Mouse (Mus musculus): ENCODE data around the gene Scrg1. TPM values are rescaled to one million over a fixed set of nuclear protein-coding genes. Genes with fewer than 3 reads are reported as not detected.
"Not testable (repeated sequence)": the region's sequence is repeated elsewhere in the genome, so short reads cannot be mapped to it uniquely, and the experiment has no call there.

Gene Scrg1
- polyA plus RNA-seq, 1 experiment from 2014 or later: 1.6 TPM

DNA sequence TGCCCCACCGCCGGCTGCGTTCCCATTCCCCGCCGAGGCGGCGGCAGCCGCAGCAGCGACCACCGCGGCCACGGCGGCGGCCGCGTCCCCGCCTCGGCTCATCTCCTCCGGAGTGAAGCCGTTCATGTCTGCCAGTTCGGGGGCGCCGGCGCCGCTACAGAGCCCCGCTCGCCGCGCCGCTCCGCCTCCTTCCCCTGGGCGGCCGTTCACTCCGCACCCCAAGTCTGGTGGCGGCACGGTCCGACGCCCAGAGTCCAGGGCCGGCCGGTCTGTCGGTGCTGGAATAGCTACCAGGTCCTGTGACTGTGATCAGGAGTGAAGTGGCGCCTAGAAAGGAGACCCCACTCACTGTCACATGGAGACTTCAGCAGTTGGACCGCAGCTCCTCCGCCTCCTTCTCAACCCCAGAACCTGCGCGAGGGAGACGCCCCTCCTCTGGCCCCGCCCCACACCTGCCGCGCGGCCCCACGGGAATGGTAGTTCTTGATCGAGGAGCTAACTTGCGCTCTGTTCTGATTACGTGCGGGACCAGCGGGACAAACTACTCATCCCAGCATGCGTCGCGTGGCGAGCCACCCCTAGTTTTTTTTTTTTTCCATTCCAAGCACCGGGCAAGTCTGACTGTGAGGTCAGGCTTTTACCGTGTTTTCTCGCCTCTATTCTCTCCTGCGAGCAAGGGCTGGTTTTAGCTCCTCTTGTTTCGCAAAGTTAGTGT, 31.9 kb downstream of the Scrg1 start, which contains the start of gene Sap30:
Gene Sap30, minus strand, starts transcription at position 420 of the 715 bp plus-strand sequence.
- no peaks in the 10 kb centered on the region for H3K36me3 ChIP-seq (ENCODE audit: control insufficient read depth, insufficient read depth, low read length)
- WGBS: under 1% methylated on average over 66 of the region's 66 CpGs
- H3K4me2 ChIP-seq (replicated peaks; ENCODE audit: low read depth, low read length): peak within 1 kb of the TSS; percentile 74
- ATAC-seq (ENCODE audit: low FRiP score) (peak; percentile 96), DNase-seq (ENCODE audit: low spot score) (peak; percentile 99)
- peak within 1 kb of the TSS; percentile 98 for H3K9ac ChIP-seq (ENCODE audit: low read depth, low read length)
- no peaks in the 10 kb centered on the region for H3K4me1 ChIP-seq (replicated peaks; ENCODE audit: control insufficient read depth, insufficient read depth, low read length)
- H3K9me3 ChIP-seq (ENCODE audit: control insufficient read depth, low read length): no peaks in the 10 kb centered on the region
- no peaks in the 10 kb centered on the region for H3K27me3 ChIP-seq (ENCODE audit: control insufficient read depth, insufficient read depth, low read length)
- peak within 1 kb of the TSS; percentile 97 for H3K27ac ChIP-seq (ENCODE audit: low read depth, low read length)
- H3K4me3 ChIP-seq (ENCODE audit: low read depth, low read length): peak within 1 kb of the TSS; percentile 91

DNA sequence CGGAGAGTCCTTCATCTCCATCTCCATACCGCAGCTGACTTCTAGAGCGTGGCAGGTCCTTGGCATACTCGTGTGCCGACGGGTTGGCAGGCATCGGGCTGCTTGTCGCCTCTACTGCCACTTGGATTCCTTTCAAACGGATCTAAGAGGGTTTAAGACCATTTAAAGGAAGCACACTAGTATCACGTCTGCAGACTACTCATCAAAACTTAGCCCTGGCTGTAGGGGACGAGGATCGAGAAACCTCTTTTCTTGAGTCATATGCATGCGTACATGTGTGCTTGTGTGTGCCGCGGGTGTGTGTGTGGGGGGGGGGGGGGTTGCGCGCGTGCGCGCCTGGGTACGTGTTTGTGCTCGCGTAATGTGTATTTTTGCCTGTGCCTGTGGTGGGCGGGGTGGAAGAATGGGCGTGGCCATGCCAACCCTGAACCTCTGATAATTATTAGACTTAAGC, 32.6 kb downstream of the Scrg1 start:
- Histone ChIP-seq H3K4me2 (replicated peaks; ENCODE audit: low read depth, low read length) (peak overlapping the region; percentile 74), H3K9ac (ENCODE audit: low read depth, low read length) (peak overlapping the region; percentile 16), H3K27me3 (ENCODE audit: control insufficient read depth, insufficient read depth, low read length) (no peaks in the 10 kb centered on the region), H3K4me1 (replicated peaks; ENCODE audit: control insufficient read depth, insufficient read depth, low read length) (no peaks in the 10 kb centered on the region), H3K36me3 (ENCODE audit: control insufficient read depth, insufficient read depth, low read length) (no peaks in the 10 kb centered on the region), H3K9me3 (ENCODE audit: control insufficient read depth, low read length) (no peaks in the 10 kb centered on the region), H3K27ac (ENCODE audit: low read depth, low read length) (peak overlapping the region; percentile 97), H3K4me3 (ENCODE audit: low read depth, low read length) (peak overlapping the region; percentile 91)
- peak; percentile 69 for DNase-seq (ENCODE audit: low spot score)
- under 1% methylated on average over 25 of the region's 25 CpGs for WGBS
- peak; percentile 55 for ATAC-seq (ENCODE audit: low FRiP score)

DNA sequence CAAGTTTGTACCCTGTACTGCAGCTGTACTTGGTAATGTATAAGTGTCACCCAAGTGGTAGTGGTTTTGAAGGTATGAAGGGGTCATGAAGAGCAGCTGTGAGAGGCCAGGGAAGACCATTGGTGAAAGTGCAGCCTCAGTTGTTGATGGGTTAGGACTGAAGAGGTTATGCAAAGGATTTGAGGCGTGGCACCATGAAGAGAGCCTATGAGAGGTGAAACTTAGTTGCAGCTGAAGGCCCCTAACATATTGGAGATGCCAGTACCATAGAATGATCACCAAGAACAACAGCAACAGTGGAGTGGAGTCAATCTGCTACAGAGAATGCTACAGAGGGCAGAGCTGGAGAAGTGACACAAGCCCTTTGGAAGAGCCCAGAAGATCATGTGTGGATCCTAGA, 33.6 kb downstream of the Scrg1 start:
- ATAC-seq (ENCODE audit: low FRiP score) (no peak), DNase-seq (ENCODE audit: low spot score) (no peak)
- Histone ChIP-seq H3K4me3 (ENCODE audit: low read depth, low read length) (no peak overlapping the region), H3K27ac (ENCODE audit: low read depth, low read length) (no peak overlapping the region), H3K27me3 (ENCODE audit: control insufficient read depth, insufficient read depth, low read length) (no peaks in the 10 kb centered on the region), H3K36me3 (ENCODE audit: control insufficient read depth, insufficient read depth, low read length) (no peaks in the 10 kb centered on the region), H3K9me3 (ENCODE audit: control insufficient read depth, low read length) (no peaks in the 10 kb centered on the region), H3K4me1 (replicated peaks; ENCODE audit: control insufficient read depth, insufficient read depth, low read length) (no peaks in the 10 kb centered on the region), H3K9ac (ENCODE audit: low read depth, low read length) (no peak overlapping the region), H3K4me2 (replicated peaks; ENCODE audit: low read depth, low read length) (no peak overlapping the region)
- WGBS: 87% methylated on average over 1 of the region's 1 CpGs

DNA sequence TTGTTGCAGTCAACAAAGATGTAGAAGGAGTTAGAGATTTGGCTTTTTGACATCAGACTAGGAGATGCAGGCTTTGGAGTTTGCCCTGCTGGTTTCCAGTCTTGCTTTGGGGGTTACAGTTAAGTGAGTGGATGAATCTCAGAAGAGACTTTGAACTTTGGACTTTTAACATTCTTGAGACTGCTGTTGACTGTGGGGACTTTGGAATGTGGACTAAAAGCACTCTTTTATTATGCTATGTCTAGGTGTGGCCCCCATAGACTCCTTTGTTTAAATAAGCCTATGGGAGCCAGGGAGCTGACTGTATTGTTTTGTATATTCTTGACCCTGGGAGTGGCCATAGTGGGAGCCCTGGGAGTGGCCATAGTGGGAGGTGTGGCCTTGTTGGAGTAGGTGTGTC, 34.2 kb downstream of the Scrg1 start:
- ATAC-seq (ENCODE audit: low FRiP score): no peak
- H3K4me2 ChIP-seq (replicated peaks; ENCODE audit: low read depth, low read length): no peak overlapping the region
- H3K4me3 ChIP-seq (ENCODE audit: low read depth, low read length): no peak overlapping the region
- no peaks in the 10 kb centered on the region for H3K4me1 ChIP-seq (replicated peaks; ENCODE audit: control insufficient read depth, insufficient read depth, low read length)
- no peaks in the 10 kb centered on the region for H3K36me3 ChIP-seq (ENCODE audit: control insufficient read depth, insufficient read depth, low read length)
- no peaks in the 10 kb centered on the region for H3K9me3 ChIP-seq (ENCODE audit: control insufficient read depth, low read length)
- no peaks in the 10 kb centered on the region for H3K27me3 ChIP-seq (ENCODE audit: control insufficient read depth, insufficient read depth, low read length)
- DNase-seq (ENCODE audit: low spot score): no peak
- H3K27ac ChIP-seq (ENCODE audit: low read depth, low read length): no peak overlapping the region
- H3K9ac ChIP-seq (ENCODE audit: low read depth, low read length): no peak overlapping the region

DNA sequence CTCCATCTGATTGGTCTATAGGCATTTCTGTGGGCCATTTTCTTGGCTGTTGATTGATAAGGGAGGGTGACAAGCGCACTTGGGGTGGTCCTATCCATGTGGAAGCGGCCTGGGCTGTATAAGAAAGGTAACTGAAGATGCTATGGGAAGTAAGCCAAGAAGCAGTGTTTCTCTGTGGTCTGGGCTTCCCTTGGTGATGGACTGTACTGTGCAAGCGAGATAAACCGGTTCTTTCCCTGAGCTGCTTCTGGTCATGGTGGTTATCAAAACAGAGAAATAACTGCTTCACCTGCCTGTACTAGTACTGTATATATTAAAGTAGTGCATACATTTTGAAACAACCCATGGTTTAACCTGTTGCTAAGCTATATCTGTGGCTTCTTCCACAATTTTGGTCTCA, 36.1 kb downstream of the Scrg1 start:
- WGBS: 93% methylated on average over 4 of the region's 4 CpGs
- DNase-seq (ENCODE audit: low spot score): no peak
- H3K27me3 ChIP-seq (ENCODE audit: control insufficient read depth, insufficient read depth, low read length): no peaks in the 10 kb centered on the region
- H3K9ac ChIP-seq (ENCODE audit: low read depth, low read length): no peak overlapping the region
- no peak overlapping the region for H3K4me3 ChIP-seq (ENCODE audit: low read depth, low read length)
- H3K4me1 ChIP-seq (replicated peaks; ENCODE audit: control insufficient read depth, insufficient read depth, low read length): no peaks in the 10 kb centered on the region
- no peaks in the 10 kb centered on the region for H3K9me3 ChIP-seq (ENCODE audit: control insufficient read depth, low read length)
- H3K36me3 ChIP-seq (ENCODE audit: control insufficient read depth, insufficient read depth, low read length): no peaks in the 10 kb centered on the region
- no peak overlapping the region for H3K27ac ChIP-seq (ENCODE audit: low read depth, low read length)
- H3K4me2 ChIP-seq (replicated peaks; ENCODE audit: low read depth, low read length): no peak overlapping the region
- ATAC-seq (ENCODE audit: low FRiP score): no peak

DNA sequence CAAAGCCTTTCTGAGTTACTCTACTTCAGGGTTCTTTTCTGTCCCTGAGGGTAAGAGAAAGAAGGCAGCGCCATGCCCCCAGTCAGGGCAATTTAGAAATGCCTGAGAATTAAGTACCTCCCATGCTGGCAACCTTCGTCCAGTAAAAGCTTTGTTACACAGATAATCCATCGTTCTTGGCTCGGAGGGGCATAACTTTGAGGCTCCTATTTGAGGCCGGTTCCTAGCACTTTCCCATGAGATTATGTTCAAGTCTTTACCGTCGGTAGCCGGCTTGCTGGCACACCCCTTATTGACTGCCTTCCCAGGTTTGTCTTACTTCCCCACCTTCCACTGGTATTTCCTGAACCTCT, 42.7 kb downstream of the Scrg1 start:
- Histone ChIP-seq H3K36me3 (ENCODE audit: control insufficient read depth, insufficient read depth, low read length) (no peaks in the 10 kb centered on the region), H3K4me1 (replicated peaks; ENCODE audit: control insufficient read depth, insufficient read depth, low read length) (no peaks in the 10 kb centered on the region), H3K9me3 (ENCODE audit: control insufficient read depth, low read length) (no peaks in the 10 kb centered on the region), H3K4me3 (ENCODE audit: low read depth, low read length) (no peak overlapping the region), H3K9ac (ENCODE audit: low read depth, low read length) (no peak overlapping the region), H3K27ac (ENCODE audit: low read depth, low read length) (no peak overlapping the region), H3K27me3 (ENCODE audit: control insufficient read depth, insufficient read depth, low read length) (no peaks in the 10 kb centered on the region), H3K4me2 (replicated peaks; ENCODE audit: low read depth, low read length) (no peak overlapping the region)
- 60% methylated on average over 8 of the region's 8 CpGs for WGBS
- DNase-seq (ENCODE audit: low spot score) (no peak), ATAC-seq (ENCODE audit: low FRiP score) (peak; percentile 31; the same call in 1 of the 2 replicates)

DNA sequence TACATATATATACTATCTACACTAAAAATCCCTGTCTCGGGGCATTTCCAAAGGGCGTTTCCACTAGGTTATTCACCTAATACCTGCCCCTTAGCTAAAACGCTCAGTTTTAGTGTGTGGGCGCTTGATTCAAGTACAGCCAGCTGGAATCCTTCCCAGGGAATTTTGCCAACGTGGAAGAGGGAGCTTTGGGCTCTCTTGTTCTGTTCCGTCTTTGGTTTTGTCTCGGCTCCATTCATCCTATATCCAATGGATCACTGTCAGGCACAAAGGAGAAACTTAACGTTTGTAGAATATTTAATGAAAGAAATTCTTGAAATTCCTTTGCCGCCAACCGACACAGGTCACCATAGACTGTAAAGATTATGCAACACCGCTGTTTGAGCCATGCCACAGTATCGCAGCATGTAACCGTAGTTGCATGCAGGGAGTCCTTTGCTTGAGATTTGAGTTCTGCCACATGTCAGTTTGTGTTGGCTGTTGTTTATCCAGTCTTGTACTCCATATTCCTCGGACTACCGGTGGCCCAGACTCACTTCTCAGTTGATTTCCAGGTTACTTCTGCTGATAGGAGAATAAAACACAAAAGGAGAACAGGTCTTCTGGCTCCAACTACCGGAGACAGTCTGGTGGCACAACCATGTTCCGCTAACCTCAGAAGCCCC, 43.3 kb downstream of the Scrg1 start:
- Histone ChIP-seq H3K9me3 (ENCODE audit: control insufficient read depth, low read length) (no peaks in the 10 kb centered on the region), H3K27ac (ENCODE audit: low read depth, low read length) (no peak overlapping the region), H3K9ac (ENCODE audit: low read depth, low read length) (no peak overlapping the region), H3K36me3 (ENCODE audit: control insufficient read depth, insufficient read depth, low read length) (no peaks in the 10 kb centered on the region), H3K4me2 (replicated peaks; ENCODE audit: low read depth, low read length) (no peak overlapping the region), H3K4me1 (replicated peaks; ENCODE audit: control insufficient read depth, insufficient read depth, low read length) (no peaks in the 10 kb centered on the region), H3K27me3 (ENCODE audit: control insufficient read depth, insufficient read depth, low read length) (no peaks in the 10 kb centered on the region), H3K4me3 (ENCODE audit: low read depth, low read length) (no peak overlapping the region)
- DNase-seq (ENCODE audit: low spot score): no peak
- ATAC-seq (ENCODE audit: low FRiP score): peak; percentile 69
- WGBS: 52% methylated on average over 17 of the region's 17 CpGs

DNA sequence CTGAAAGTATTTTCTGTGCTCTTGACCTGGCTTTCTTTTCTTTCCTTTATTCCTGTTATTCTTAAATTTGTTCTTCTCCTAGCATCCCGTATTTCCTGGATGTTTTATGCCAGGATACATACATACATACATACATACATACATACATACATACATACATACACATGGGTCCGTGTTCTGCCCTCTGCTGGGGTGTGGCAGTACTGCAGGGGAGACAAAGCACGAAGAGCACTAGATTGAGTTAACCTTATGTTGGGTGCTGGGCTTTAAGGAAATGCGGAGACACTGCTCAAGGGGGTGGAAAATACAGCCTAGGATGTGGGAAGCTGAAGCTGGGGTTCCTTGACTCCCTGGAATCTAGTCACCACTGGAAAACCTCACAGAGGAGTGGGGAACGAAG, 47.9 kb downstream of the Scrg1 start:
- 55% methylated on average over 5 of the region's 5 CpGs for WGBS
- no peaks in the 10 kb centered on the region for H3K27me3 ChIP-seq (ENCODE audit: control insufficient read depth, insufficient read depth, low read length)
- no peaks in the 10 kb centered on the region for H3K36me3 ChIP-seq (ENCODE audit: control insufficient read depth, insufficient read depth, low read length)
- DNase-seq (ENCODE audit: low spot score): peak; percentile 89
- no peaks in the 10 kb centered on the region for H3K4me1 ChIP-seq (replicated peaks; ENCODE audit: control insufficient read depth, insufficient read depth, low read length)
- H3K4me2 ChIP-seq (replicated peaks; ENCODE audit: low read depth, low read length): no peak overlapping the region
- H3K4me3 ChIP-seq (ENCODE audit: low read depth, low read length): no peak overlapping the region
- no peak overlapping the region for H3K27ac ChIP-seq (ENCODE audit: low read depth, low read length)
- H3K9ac ChIP-seq (ENCODE audit: low read depth, low read length): no peak overlapping the region
- no peaks in the 10 kb centered on the region for H3K9me3 ChIP-seq (ENCODE audit: control insufficient read depth, low read length)
- ATAC-seq (ENCODE audit: low FRiP score): peak; percentile 52; the same call in 1 of the 2 replicates

DNA sequence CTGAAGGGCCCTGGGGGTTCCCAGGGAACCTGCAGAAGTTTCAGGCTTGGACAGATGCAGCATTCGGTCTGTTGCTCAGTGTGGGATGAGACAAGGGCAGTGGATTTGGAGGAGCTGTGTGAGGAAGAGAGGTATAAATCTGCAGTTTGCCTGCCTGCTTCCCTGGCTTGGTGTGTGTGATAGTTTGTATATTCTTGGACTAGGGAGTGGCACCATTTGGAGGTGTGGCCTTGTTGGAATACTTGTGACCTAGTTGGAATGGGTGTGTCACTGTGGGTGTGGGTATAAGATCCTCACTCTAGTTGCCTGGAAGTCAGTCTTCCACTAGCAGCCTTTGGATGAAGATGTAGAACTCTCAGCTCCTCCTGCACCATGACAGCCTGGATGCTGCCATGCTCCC, 49.8 kb downstream of the Scrg1 start:
- H3K4me3 ChIP-seq (ENCODE audit: low read depth, low read length); H3K4me2 ChIP-seq (replicated peaks; ENCODE audit: low read depth, low read length); H3K9me3 ChIP-seq (ENCODE audit: control insufficient read depth, low read length); H3K36me3 ChIP-seq (ENCODE audit: control insufficient read depth, insufficient read depth, low read length); H3K4me1 ChIP-seq (replicated peaks; ENCODE audit: control insufficient read depth, insufficient read depth, low read length); DNase-seq (ENCODE audit: low spot score); H3K27ac ChIP-seq (ENCODE audit: low read depth, low read length); H3K9ac ChIP-seq (ENCODE audit: low read depth, low read length); H3K27me3 ChIP-seq (ENCODE audit: control insufficient read depth, insufficient read depth, low read length); ATAC-seq (ENCODE audit: low FRiP score): not testable (repeated sequence)
- WGBS: 89% methylated on average over 1 of the region's 1 CpGs

Data from hindbrain, embryonic 11.5 days (tissue).